ENCODE assay signal across 16 mouse cellular contexts in genomic region chr6:49355171-49355570, GRCm38 (mm10). TPM values are rescaled to one million over a fixed set of nuclear protein-coding genes. Genes with fewer than 3 reads are reported as not detected.
DNase-seq lines count a peak whose midpoint lies in the region; ATAC-seq and TF ChIP-seq lines count a peak whose summit lies in the region.
"Had no signal": no experiment of that assay in that cellular context is flagged by ENCODE, and none has a peak within 500 bp of the region (broad histone marks: within the 10 kb centered on the region; RNA-seq: fewer than 3 reads in every experiment).

No protein-coding gene starts in this region.

- no peaks in the 10 kb centered on the region for H3K9me3 ChIP-seq in liver, postnatal 0 days (ENCODE audit: low read length)
- no peaks in the 10 kb centered on the region for H3K9me3 ChIP-seq in G1E (replicated peaks)
- H3K9me3 ChIP-seq: embryonic facial prominence, embryonic 15.5 days had no signal

- no peak for TF ChIP-seq EP300 in liver, postnatal 0 days (IDR thresholded peaks at IDR 0.05; ENCODE audit: low read depth)

- no peaks in the 10 kb centered on the region for H3K27me3 ChIP-seq in liver, postnatal 0 days (ENCODE audit: insufficient read depth, low read length)
- H3K27me3 ChIP-seq in G1E (ENCODE audit: insufficient read depth, low read length): peaks cover 14% of the 10 kb centered on the region
- H3K27me3 ChIP-seq: embryonic facial prominence, embryonic 15.5 days had no signal

- 74% methylated on average over 4 of the region's 4 CpGs for WGBS in liver, postnatal 0 days (ENCODE audit: insufficient replicate concordance)

- no peak for DNase-seq in liver, postnatal 0 days
- DNase-seq in liver (no peak), G1E (ENCODE audit: low spot score) (no peak)
- peak; percentile 46 for DNase-seq in CD4-positive, CD25-positive, alpha-beta regulatory T cell, adult 2 months (ENCODE audit: low read depth, low spot score)
- DNase-seq in right cerebral cortex, adult 18-20 months: no peak
- DNase-seq in kidney, postnatal 14 days: no peak
- DNase-seq: heart, postnatal 14 days; kidney, postnatal 25 days; thymus, postnatal 36 days had no signal

- ATAC-seq in liver, postnatal 0 days: no peak
- no peak for ATAC-seq in G1E (ENCODE audit: extremely low read depth, insufficient number of reproducible peaks, low FRiP score, poor library complexity, severe bottlenecking)
- peak; percentile 55; the same call in 1 of the 2 replicates for ATAC-seq in megakaryocyte progenitor cell, adult 5-6 weeks (replicated peaks; ENCODE audit: poor library complexity)
- ATAC-seq: forebrain, embryonic 16.5 days had no signal

- no peaks in the 10 kb centered on the region for H3K36me3 ChIP-seq in liver, postnatal 0 days (replicated peaks; ENCODE audit: insufficient read depth, low read length)
- H3K36me3 ChIP-seq in G1E (replicated peaks): no peaks in the 10 kb centered on the region
- H3K36me3 ChIP-seq: embryonic facial prominence, embryonic 15.5 days had no signal

- no peaks in the 10 kb centered on the region for H3K4me1 ChIP-seq in liver, postnatal 0 days (ENCODE audit: insufficient read depth)
- H3K4me1 ChIP-seq in G1E (ENCODE audit: insufficient read depth, low read depth, low read length): no peaks in the 10 kb centered on the region
- H3K4me1 ChIP-seq: embryonic facial prominence, embryonic 15.5 days had no signal

- H3K27ac ChIP-seq in liver, postnatal 0 days (ENCODE audit: low read depth): no peak overlapping the region
- H3K27ac ChIP-seq: embryonic facial prominence, embryonic 15.5 days; macrophage had no signal

- peak; percentile 53 for TF ChIP-seq CTCF in liver, postnatal 0 days (IDR thresholded peaks at IDR 0.05; ENCODE audit: low read depth)
- TF ChIP-seq CTCF in G1E (IDR thresholded peaks at IDR 0.05; ENCODE audit: low read depth, low read length): peak; percentile 8; the same call in 1 of the 2 replicates

- no peak overlapping the region for H3K9ac ChIP-seq in liver, postnatal 0 days (replicated peaks)
- H3K9ac ChIP-seq: embryonic facial prominence, embryonic 15.5 days had no signal

- no peak overlapping the region for H3K4me3 ChIP-seq in liver, postnatal 0 days (ENCODE audit: low read depth, low read length)
- H3K4me3 ChIP-seq in G1E (ENCODE audit: low read depth, low read length): no peak overlapping the region
- H3K4me3 ChIP-seq: embryonic facial prominence, embryonic 15.5 days had no signal

- H3K4me2 ChIP-seq in liver, postnatal 0 days (ENCODE audit: low read depth, low read length): no peak overlapping the region
- H3K4me2 ChIP-seq: embryonic facial prominence, embryonic 15.5 days had no signal

RNA-seq across cellular contexts. Expression of gene Fam221a, which starts 12.4 kb away (rescaled TPM):
- 2.5 and 3.6 TPM in 2 replicates for polyA plus RNA-seq in liver, postnatal 0 days (2015; fragmentation: Nextera tagmentation; extraction: Ambion mirVana)
- total RNA-seq in G1E (2014; fragmentation: Nextera tagmentation) (8.1 and 9.2 TPM in 2 replicates), G1E (2017) (3.0 and 6.0 TPM in 2 replicates)
- 0.37 and 0.68 TPM in 2 replicates for polyA plus RNA-seq in G1E (2012)
- 7.7 and 13.8 TPM in 2 replicates for total RNA-seq in megakaryocyte progenitor cell, adult 5-6 weeks (2015)
- 2.4 and 2.9 TPM in 2 replicates for total RNA-seq in megakaryocyte progenitor cell, adult 5-6 weeks (2017)

RNA-seq across cellular contexts. Expression of gene Ccdc126, which starts 36.1 kb away (rescaled TPM):
- polyA plus RNA-seq in liver, postnatal 0 days (2015; fragmentation: Nextera tagmentation; extraction: Ambion mirVana): 3.6 and 3.8 TPM in 2 replicates
- 7.6 and 10.4 TPM in 2 replicates for total RNA-seq in G1E (2014; fragmentation: Nextera tagmentation)
- total RNA-seq in G1E (2017): 11.6 and 14.4 TPM in 2 replicates
- 0.57 and 0.69 TPM in 2 replicates for polyA plus RNA-seq in G1E (2012)
- 3.4 and 5.5 TPM in 2 replicates for total RNA-seq in megakaryocyte progenitor cell, adult 5-6 weeks (2015)
- total RNA-seq in megakaryocyte progenitor cell, adult 5-6 weeks (2017): 3.9 and 6.7 TPM in 2 replicates

RNA-seq across cellular contexts. Expression of gene Stk31, which starts 40.2 kb away (rescaled TPM):
- polyA plus RNA-seq in liver, postnatal 0 days (2015; fragmentation: Nextera tagmentation; extraction: Ambion mirVana): not detected in 2 replicates
- not detected in 2 replicates for total RNA-seq in G1E (2014; fragmentation: Nextera tagmentation)
- total RNA-seq in G1E (2017): 0.06 TPM in 1 of 2 replicates, not detected in the other
- polyA plus RNA-seq in G1E (2012): not detected in 2 replicates
- total RNA-seq in megakaryocyte progenitor cell, adult 5-6 weeks (2015): not detected in 2 replicates
- total RNA-seq in megakaryocyte progenitor cell, adult 5-6 weeks (2017): not detected in 2 replicates
- total RNA-seq: common myeloid progenitor, adult 5-6 weeks had no signal
- polyA plus RNA-seq: embryonic facial prominence, embryonic 15.5 days; forebrain, embryonic 16.5 days; inflammation-experienced regulatory T-cells, adult 6 months; macrophage; stomach, embryonic 14.5 days had no signal
